Mouse (Mus musculus): ENCODE measurements around the gene Wasf2.
A peak's percentile ranks its signal among the peaks of the same experiment; 100 is the strongest.

Wasf2 gene

GRCm38 (mm10) chr4:133101751-133102150 is 28.6 kb upstream of the Wasf2 start:
- no peak for DNase-seq

GRCm38 (mm10) chr4:133103525-133104193 is 26.6 kb upstream of the Wasf2 start:
- DNase-seq: peak; percentile 78

- DNase-seq: no peak
These were observed 26.1 kb upstream of the Wasf2 start for GRCm38 (mm10) chr4:133104194-133104569.

GRCm38 (mm10) chr4:133106691-133107090 is 23.6 kb upstream of the Wasf2 start:
- no peak for DNase-seq

GRCm38 (mm10) chr4:133107788-133108281 is 22.5 kb upstream of the Wasf2 start:
- DNase-seq: no peak

- DNase-seq: no peak
These were observed 21.6 kb upstream of the Wasf2 start for GRCm38 (mm10) chr4:133108481-133109334.

- DNase-seq: no peak
These were observed 20.9 kb upstream of the Wasf2 start for GRCm38 (mm10) chr4:133109335-133109801.

- no peak for DNase-seq
These were observed 18.0 kb upstream of the Wasf2 start for GRCm38 (mm10) chr4:133112175-133112838.

- no peak for DNase-seq
These were observed 16.9 kb upstream of the Wasf2 start for GRCm38 (mm10) chr4:133113351-133113882.

- DNase-seq: no peak
These were observed 15.5 kb upstream of the Wasf2 start for GRCm38 (mm10) chr4:133114762-133115161.

GRCm38 (mm10) chr4:133115721-133116429 is 14.4 kb upstream of the Wasf2 start:
- DNase-seq: no peak

GRCm38 (mm10) chr4:133116756-133117470 is 13.4 kb upstream of the Wasf2 start:
- DNase-seq: peak; percentile 56

- peak; percentile 87 for DNase-seq
These were observed 12.5 kb upstream of the Wasf2 start for GRCm38 (mm10) chr4:133117556-133118411.

GRCm38 (mm10) chr4:133118775-133119375 is 11.4 kb upstream of the Wasf2 start:
- no peak for DNase-seq

- no peak for DNase-seq
These were observed 10.7 kb upstream of the Wasf2 start for GRCm38 (mm10) chr4:133119579-133119978.

- no peak for DNase-seq
These were observed 9.4 kb upstream of the Wasf2 start for GRCm38 (mm10) chr4:133120833-133121321.

GRCm38 (mm10) chr4:133121416-133121815 is 8.9 kb upstream of the Wasf2 start:
- DNase-seq: no peak

- peak; percentile 36 for DNase-seq
These were observed 8.2 kb upstream of the Wasf2 start for GRCm38 (mm10) chr4:133121974-133122637.

- no peak for DNase-seq
These were observed 3.2 kb upstream of the Wasf2 start for GRCm38 (mm10) chr4:133127079-133127478.
